Mouse (Mus musculus) kidney, embryonic 14.5 days (tissue): Measurements from ENCODE around the gene Actr2. TPM values are rescaled to one million over a fixed set of nuclear protein-coding genes. Genes with fewer than 3 reads are reported as not detected.

Experiments used
- ATAC-seq: fragments of 200-750 bp; cut with Nextera tagmentation; 2 replicates; pipeline ENCODE4 v1.8.0; 2017; ENCODE audit warnings: moderate number of reproducible peaks, mild to moderate bottlenecking, moderate TSS enrichment, moderate library complexity; ENCODE audit not compliant: low FRiP score, low TSS enrichment
- H3K27ac ChIP-seq: fragments of 300-500 bp; sonication (generic); 2 replicates; pipeline ENCODE4 v1.5.1; 2014; ENCODE audit warnings: low read depth, mild to moderate bottlenecking, low read length, moderate library complexity, mixed read lengths
- H3K27me3 ChIP-seq: fragments of 300-500 bp; sonication (generic); 2 replicates; pipeline ENCODE4 v1.6.1; 2014; ENCODE audit warnings: mild to moderate bottlenecking, low read length; ENCODE audit not compliant: control insufficient read depth, insufficient read depth
- H3K36me3 ChIP-seq: fragments of 300-500 bp; sonication (generic); 2 replicates; pipeline ENCODE4 v1.6.1; 2014; ENCODE audit warnings: low read length, mixed read lengths; ENCODE audit not compliant: control insufficient read depth, insufficient read depth
- H3K4me1 ChIP-seq: fragments of 300-500 bp; sonication (generic); 2 replicates; pipeline ENCODE4 v1.6.1; 2014; ENCODE audit warnings: low read length, mixed read lengths; ENCODE audit not compliant: control insufficient read depth, insufficient read depth
- H3K4me2 ChIP-seq: fragments of 300-500 bp; sonication (generic); replicated peaks from 2 replicates; pipeline ENCODE4 v1.6.1; 2014; ENCODE audit warnings: low read depth, mild to moderate bottlenecking, low read length
- H3K4me3 ChIP-seq: fragments of 300-500 bp; sonication (generic); 2 replicates; pipeline ENCODE4 v1.5.1; 2014; ENCODE audit warnings: mild to moderate bottlenecking, low read length
- H3K9ac ChIP-seq: fragments of 300-500 bp; sonication (generic); 2 replicates; pipeline ENCODE4 v1.6.1; 2014; ENCODE audit warnings: low read depth, mild to moderate bottlenecking, low read length, moderate library complexity
- H3K9me3 ChIP-seq: fragments of 300-500 bp; sonication (generic); 2 replicates; pipeline ENCODE4 v1.6.1; 2016; ENCODE audit warnings: low read length; ENCODE audit not compliant: control insufficient read depth
- WGBS: fragments of 180-500 bp; shearing (Covaris S2); extraction: QIAGEN DNeasy Blood & Tissue Kit; methylation state at CpG from one replicate; pipeline ENCODE4 v1.1.7; 2014; 5-methylcytosine and 5-hydroxymethylcytosine counted together
- polyA plus RNA-seq: library from polyadenylated mRNA; unstranded; fragments of >200 nt; fragmentation: Nextera tagmentation; extraction: Ambion mirVana; gene quantifications from 2 replicates; pipeline ENCODE4 v1.2.1, GENCODE M21; 2014

Gene Actr2
- polyA plus RNA-seq, 1 experiment from 2014 or later: 71.5 TPM

GRCm38 (mm10) chr11:20052814-20053536 is 59.7 kb downstream of the Actr2 start:
- Histone ChIP-seq H3K4me1 (no peaks in the 10 kb centered on the region), H3K27me3 (no peaks in the 10 kb centered on the region), H3K36me3 (peaks cover 3% of the 10 kb centered on the region; the same call in 1 of the 2 replicates), H3K4me3 (no peak overlapping the region), H3K4me2 (no peak overlapping the region), H3K27ac (no peak overlapping the region), H3K9me3 (0 out of 2 replicates have a peak, but pooled peaks cover 2% of the 10 kb centered on the region), H3K9ac (no peak overlapping the region)
- WGBS: 64% methylated on average over 13 of the region's 13 CpGs
- ATAC-seq: no peak

DNA sequence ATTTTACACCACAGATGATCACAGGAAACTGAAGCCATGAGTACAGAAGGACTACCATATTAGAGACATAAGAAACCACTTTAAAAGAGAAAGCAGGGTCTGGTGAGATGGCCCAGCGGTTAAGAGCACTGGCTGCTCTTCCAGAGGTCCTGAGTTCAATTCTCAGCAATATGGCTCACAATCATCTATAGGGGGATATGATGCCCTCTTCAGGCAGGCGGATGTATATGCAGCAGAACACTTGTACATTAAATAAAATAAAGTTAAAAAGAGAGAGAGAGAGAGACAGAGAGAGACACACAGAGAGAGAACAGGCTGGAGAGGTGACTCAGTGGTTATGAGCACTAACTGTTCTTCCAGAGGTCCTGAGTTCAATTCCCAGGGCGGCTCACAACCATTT is 67.1 kb downstream of the Actr2 start:
- no peaks in the 10 kb centered on the region for H3K27me3 ChIP-seq
- no peak overlapping the region for H3K4me3 ChIP-seq
- peaks cover 10% of the 10 kb centered on the region for H3K4me1 ChIP-seq
- ATAC-seq: no peak
- no peak overlapping the region for H3K9ac ChIP-seq
- 78% methylated on average over 3 of the region's 3 CpGs for WGBS
- H3K9me3 ChIP-seq: no peaks in the 10 kb centered on the region
- H3K36me3 ChIP-seq: no peaks in the 10 kb centered on the region
- H3K4me2 ChIP-seq: no peak overlapping the region
- no peak overlapping the region for H3K27ac ChIP-seq

DNA sequence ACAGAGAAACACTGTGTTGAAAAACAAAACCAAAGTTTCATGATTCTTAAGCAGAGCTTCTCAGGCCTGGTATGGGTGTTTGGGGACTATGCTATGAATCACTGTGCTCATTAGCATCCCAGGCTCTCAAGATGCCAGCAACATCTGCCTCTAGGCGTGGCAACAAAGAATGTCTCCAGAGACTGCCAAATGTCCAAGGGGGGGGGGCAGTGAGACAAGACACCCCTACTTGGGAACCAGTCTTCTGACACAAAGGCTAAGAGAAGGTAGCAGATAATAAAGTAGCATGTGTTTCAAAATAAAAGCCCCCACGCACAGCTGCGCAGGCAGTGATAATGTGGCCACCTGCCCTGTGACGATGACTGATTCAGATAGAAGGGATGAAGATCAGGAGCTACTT is 69.5 kb downstream of the Actr2 start:
- Histone ChIP-seq H3K27ac (no peak overlapping the region), H3K27me3 (no peaks in the 10 kb centered on the region), H3K4me1 (peaks cover 16% of the 10 kb centered on the region), H3K4me2 (no peak overlapping the region), H3K9me3 (no peaks in the 10 kb centered on the region), H3K4me3 (no peak overlapping the region), H3K9ac (no peak overlapping the region), H3K36me3 (no peaks in the 10 kb centered on the region)
- ATAC-seq: no peak
- 72% methylated on average over 4 of the region's 4 CpGs for WGBS

GRCm38 (mm10) chr11:20042106-20042505 is 70.6 kb downstream of the Actr2 start:
- ATAC-seq: no peak
- H3K27ac ChIP-seq: peak overlapping the region; percentile 66; the same call in 1 of the 2 replicates

DNA sequence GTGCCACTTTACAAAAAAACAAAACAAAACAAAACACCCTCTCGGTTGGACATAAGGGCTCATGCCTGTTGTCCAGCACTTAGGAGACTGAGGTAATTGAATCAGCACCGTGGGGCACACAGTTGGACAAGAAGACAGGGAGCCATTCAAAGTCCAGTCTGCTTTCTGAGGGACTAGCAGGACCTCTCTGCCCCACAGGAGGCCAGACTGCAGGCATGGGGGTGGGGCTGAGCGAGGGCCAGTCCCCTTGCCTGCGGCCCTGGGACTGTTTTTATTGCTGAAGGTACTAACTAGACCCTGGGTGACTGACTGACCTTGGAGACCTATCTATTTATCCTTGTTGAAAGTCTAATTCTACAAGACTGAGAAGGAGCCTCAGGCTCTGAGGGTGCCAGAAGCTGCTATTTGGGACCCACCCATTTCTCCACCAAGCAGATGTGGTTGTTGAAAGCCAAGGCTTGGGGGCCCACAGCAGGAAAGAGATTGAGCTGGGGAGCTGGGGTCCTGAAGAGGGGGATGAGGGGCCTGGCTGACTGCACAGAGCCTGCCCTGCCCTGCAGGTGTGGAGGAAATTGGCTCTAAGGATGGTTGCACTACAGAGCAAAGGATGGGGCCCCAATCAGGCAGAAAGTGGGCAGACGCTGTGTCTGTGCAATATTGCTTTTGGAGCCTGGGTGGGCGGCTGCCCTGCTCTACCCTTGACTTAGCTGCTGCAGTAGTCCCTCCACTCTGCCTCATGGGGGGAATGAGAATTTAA is 71.4 kb downstream of the Actr2 start:
- ATAC-seq: peak; percentile 61; the same call in 1 of the 2 replicates
- no peaks in the 10 kb centered on the region for H3K36me3 ChIP-seq
- no peak overlapping the region for H3K9ac ChIP-seq
- 11% methylated on average over 6 of the region's 6 CpGs for WGBS
- no peak overlapping the region for H3K4me3 ChIP-seq
- H3K27ac ChIP-seq: peak overlapping the region; percentile 66; the same call in 1 of the 2 replicates
- H3K27me3 ChIP-seq: no peaks in the 10 kb centered on the region
- H3K4me1 ChIP-seq: peaks cover 16% of the 10 kb centered on the region
- H3K9me3 ChIP-seq: no peaks in the 10 kb centered on the region
- H3K4me2 ChIP-seq: no peak overlapping the region

More at GRCm38 (mm10) chr11:20042106-20042505, 70.6 kb downstream of the Actr2 start:
- Histone ChIP-seq H3K9ac (no peak overlapping the region), H3K36me3 (no peaks in the 10 kb centered on the region), H3K4me3 (no peak overlapping the region), H3K4me2 (no peak overlapping the region), H3K9me3 (no peaks in the 10 kb centered on the region), H3K4me1 (peaks cover 16% of the 10 kb centered on the region), H3K27me3 (no peaks in the 10 kb centered on the region)
- WGBS: 65% methylated on average over 4 of the region's 4 CpGs

GRCm38 (mm10) chr11:20038723-20039122 is 74.0 kb downstream of the Actr2 start:
- Histone ChIP-seq H3K9me3 (no peaks in the 10 kb centered on the region), H3K4me3 (no peak overlapping the region), H3K4me1 (peaks cover 16% of the 10 kb centered on the region), H3K4me2 (no peak overlapping the region), H3K9ac (no peak overlapping the region), H3K36me3 (no peaks in the 10 kb centered on the region), H3K27me3 (no peaks in the 10 kb centered on the region), H3K27ac (no peak overlapping the region)
- ATAC-seq: no peak
- WGBS: 29% methylated on average over 8 of the region's 8 CpGs

DNA sequence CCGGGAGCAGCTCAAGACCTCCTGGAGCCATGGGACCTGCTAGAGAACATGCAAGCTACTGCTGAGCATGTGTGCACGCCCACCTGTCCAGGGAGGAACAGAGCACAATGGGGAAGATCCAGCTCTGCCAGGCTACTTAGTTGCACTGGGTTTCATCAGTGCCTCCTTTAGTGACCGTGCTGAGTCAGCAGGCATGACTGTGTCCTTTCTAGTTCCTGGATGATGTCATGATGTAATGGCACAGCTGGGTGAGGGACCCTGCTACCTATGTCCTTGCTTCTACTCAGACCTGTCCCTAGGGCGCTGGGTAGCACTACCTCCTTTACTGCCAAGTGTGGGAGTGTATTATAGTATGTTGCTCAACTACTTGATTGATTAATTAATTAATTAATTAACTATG is 75.0 kb downstream of the Actr2 start:
- 84% methylated on average over 4 of the region's 4 CpGs for WGBS
- no peaks in the 10 kb centered on the region for H3K9me3 ChIP-seq
- no peaks in the 10 kb centered on the region for H3K36me3 ChIP-seq
- H3K9ac ChIP-seq: no peak overlapping the region
- H3K4me2 ChIP-seq: no peak overlapping the region
- H3K27me3 ChIP-seq: no peaks in the 10 kb centered on the region
- no peak overlapping the region for H3K4me3 ChIP-seq
- peaks cover 16% of the 10 kb centered on the region for H3K4me1 ChIP-seq
- no peak overlapping the region for H3K27ac ChIP-seq
- no peak; the same call in 1 of the 2 replicates for ATAC-seq

DNA sequence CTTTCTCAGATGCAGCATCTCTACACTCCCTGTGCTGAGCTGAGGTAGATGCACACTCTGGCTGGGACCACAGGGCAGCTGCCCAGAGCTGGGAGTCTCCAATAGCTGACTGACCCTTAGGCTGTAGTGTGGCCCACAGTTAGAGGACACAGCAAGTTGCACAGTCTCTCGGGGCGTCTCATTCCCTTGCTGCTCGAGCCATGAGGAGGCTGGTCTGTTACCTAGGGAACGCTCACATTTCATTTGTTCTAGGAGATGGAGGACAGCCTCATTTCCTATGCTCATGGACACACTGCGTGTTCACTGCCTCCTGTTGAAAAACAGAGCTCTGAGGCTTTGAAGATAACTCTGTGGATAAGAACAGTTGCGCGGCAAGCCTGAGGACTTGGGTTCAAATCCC is 76.7 kb downstream of the Actr2 start:
- no peak for ATAC-seq
- Histone ChIP-seq H3K4me3 (no peak overlapping the region), H3K4me1 (peaks cover 6% of the 10 kb centered on the region), H3K36me3 (no peaks in the 10 kb centered on the region), H3K27me3 (no peaks in the 10 kb centered on the region), H3K9me3 (no peaks in the 10 kb centered on the region), H3K9ac (no peak overlapping the region), H3K4me2 (no peak overlapping the region), H3K27ac (no peak overlapping the region)
- 69% methylated on average over 7 of the region's 7 CpGs for WGBS

DNA sequence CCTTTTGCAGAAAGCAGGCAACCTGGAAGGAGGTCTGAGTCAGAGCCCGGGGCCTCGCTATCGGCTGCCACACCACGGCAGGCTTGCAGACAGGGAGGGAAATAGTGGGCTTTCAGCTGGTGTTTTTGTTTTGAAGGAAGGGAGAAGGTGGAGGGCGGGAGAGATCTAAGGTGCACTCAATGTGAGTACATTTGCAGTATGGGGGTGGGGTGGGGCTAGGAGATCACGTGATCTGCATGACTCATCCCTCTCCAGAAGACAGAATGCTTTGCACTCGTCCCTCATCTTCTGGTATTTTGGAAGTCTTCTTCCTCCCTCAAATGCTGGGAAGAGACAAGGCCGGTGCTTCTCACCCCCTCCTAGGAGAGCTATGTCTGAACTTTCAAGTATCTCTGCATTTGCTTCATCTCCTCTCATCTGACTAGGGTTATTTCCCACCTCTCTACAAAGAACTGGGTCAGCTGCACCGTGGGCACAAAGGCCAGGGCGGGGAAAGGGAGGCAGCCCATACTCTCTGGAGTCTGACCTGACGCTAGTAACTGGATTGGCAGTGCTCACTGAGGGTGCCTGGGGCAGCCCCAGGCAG is 77.3 kb downstream of the Actr2 start:
- no peak overlapping the region for H3K4me2 ChIP-seq
- H3K4me3 ChIP-seq: no peak overlapping the region
- no peaks in the 10 kb centered on the region for H3K27me3 ChIP-seq
- WGBS: 63% methylated on average over 11 of the region's 11 CpGs
- H3K27ac ChIP-seq: no peak overlapping the region
- H3K4me1 ChIP-seq: peaks cover 5% of the 10 kb centered on the region; the same call in 1 of the 2 replicates
- ATAC-seq: no peak
- no peaks in the 10 kb centered on the region for H3K9me3 ChIP-seq
- no peak overlapping the region for H3K9ac ChIP-seq
- no peaks in the 10 kb centered on the region for H3K36me3 ChIP-seq
